In genomic region chr6:72969787-72970186, GRCm38 (mm10) we compare ENCODE assay signal across 25 mouse cellular contexts.
"Had no signal": no experiment of that assay in that cellular context is flagged by ENCODE, and none has a peak within 500 bp of the region (broad histone marks: within the 10 kb centered on the region; RNA-seq: fewer than 3 reads in every experiment).

No protein-coding gene starts in this region.

- DNase-seq: gastrocnemius, postnatal 14 days; gastrocnemius, postnatal 36 days; heart, adult 11 months; heart, adult 2 months; heart, postnatal 14 days; heart, postnatal 36 days; kidney, adult 11 months; kidney, adult 2 months; kidney, adult 9 months; kidney, postnatal 14 days; kidney, postnatal 36 days; layer of hippocampus, adult 9-11 months; layer of hippocampus, postnatal 36 days; left cerebral cortex, postnatal 4 days had no signal

- H3K27me3 ChIP-seq: heart, embryonic 13.5 days; heart, embryonic 15.5 days; kidney, embryonic 15.5 days; limb, embryonic 13.5 days; limb, embryonic 15.5 days; liver, embryonic 12.5 days had no signal

- H3K27ac ChIP-seq: heart, adult 2 months; heart, embryonic 13.5 days; heart, embryonic 15.5 days; hindbrain, embryonic 14.5 days; kidney, embryonic 15.5 days; kidney, postnatal 0 days; limb, embryonic 13.5 days; limb, embryonic 15.5 days; liver, embryonic 12.5 days; liver, embryonic 14.5 days had no signal

- H3K9ac ChIP-seq: heart, embryonic 13.5 days; heart, embryonic 15.5 days; hindbrain, embryonic 14.5 days; kidney, embryonic 15.5 days; limb, embryonic 13.5 days; limb, embryonic 15.5 days; liver, embryonic 12.5 days; liver, embryonic 14.5 days had no signal

- H3K4me1 ChIP-seq: heart, embryonic 13.5 days; heart, embryonic 15.5 days; kidney, embryonic 15.5 days; limb, embryonic 13.5 days; limb, embryonic 15.5 days; liver, embryonic 12.5 days had no signal

- H3K36me3 ChIP-seq: heart, embryonic 13.5 days; heart, embryonic 15.5 days; kidney, embryonic 15.5 days; limb, embryonic 13.5 days; limb, embryonic 15.5 days; liver, embryonic 12.5 days had no signal

- H3K9me3 ChIP-seq: heart, embryonic 13.5 days; heart, embryonic 15.5 days; kidney, embryonic 15.5 days; limb, embryonic 15.5 days; liver, embryonic 12.5 days had no signal

- H3K4me3 ChIP-seq: heart, adult 2 months; heart, embryonic 13.5 days; heart, embryonic 15.5 days; kidney, embryonic 15.5 days; limb, embryonic 13.5 days; limb, embryonic 15.5 days; liver, embryonic 12.5 days had no signal

- H3K4me2 ChIP-seq: heart, embryonic 11.5 days; heart, embryonic 13.5 days; heart, embryonic 15.5 days; hindbrain, embryonic 14.5 days; kidney, embryonic 15.5 days; limb, embryonic 13.5 days; limb, embryonic 15.5 days; liver, embryonic 12.5 days had no signal

- ATAC-seq: hindbrain, embryonic 16.5 days; liver, embryonic 12.5 days had no signal
